Mouse (Mus musculus): ENCODE results near the gene Serhl. TPM values are rescaled to one million over a fixed set of nuclear protein-coding genes. Genes with fewer than 3 reads are reported as not detected.

Serhl gene
- polyA plus RNA-seq, 1 experiment from 2014 or later = 45.6 TPM

GRCm38 (mm10) chr15:83156929-83157666, 67.8 kb downstream of the Serhl start:
- ATAC-seq (ENCODE audit: insufficient number of reproducible peaks, low FRiP score, low TSS enrichment, low read depth) = no peak
- Histone ChIP-seq H3K27me3 (ENCODE audit: control insufficient read depth, insufficient read depth, low read length) (no peaks in the 10 kb centered on the region), H3K36me3 (ENCODE audit: control insufficient read depth, insufficient read depth, low read length) (peaks cover 17% of the 10 kb centered on the region; the same call in 1 of the 2 replicates), H3K9ac (ENCODE audit: low read length) (no peak overlapping the region), H3K4me3 (ENCODE audit: low read depth, low read length) (no peak overlapping the region), H3K4me1 (ENCODE audit: control insufficient read depth, insufficient read depth, low read length) (no peaks in the 10 kb centered on the region), H3K4me2 (ENCODE audit: low read depth, severe bottlenecking) (no peak overlapping the region), H3K9me3 (ENCODE audit: control insufficient read depth, low read length) (no peaks in the 10 kb centered on the region), H3K27ac (replicated peaks; ENCODE audit: low read depth, low read length) (no peak overlapping the region)
- 78% methylated on average over 11 of the region's 11 CpGs for WGBS
- peak; percentile 79 for DNase-seq (ENCODE audit: low spot score)

- Histone ChIP-seq H3K4me1 (ENCODE audit: control insufficient read depth, insufficient read depth, low read length) (no peaks in the 10 kb centered on the region), H3K27me3 (ENCODE audit: control insufficient read depth, insufficient read depth, low read length) (no peaks in the 10 kb centered on the region), H3K4me2 (ENCODE audit: low read depth, severe bottlenecking) (no peak overlapping the region), H3K9me3 (ENCODE audit: control insufficient read depth, low read length) (no peaks in the 10 kb centered on the region), H3K9ac (ENCODE audit: low read length) (no peak overlapping the region), H3K27ac (replicated peaks; ENCODE audit: low read depth, low read length) (no peak overlapping the region), H3K36me3 (ENCODE audit: control insufficient read depth, insufficient read depth, low read length) (peaks cover 17% of the 10 kb centered on the region; the same call in 1 of the 2 replicates), H3K4me3 (ENCODE audit: low read depth, low read length) (no peak overlapping the region)
- 98% methylated on average over 6 of the region's 6 CpGs for WGBS
- no peak for DNase-seq (ENCODE audit: low spot score)
- ATAC-seq (ENCODE audit: insufficient number of reproducible peaks, low FRiP score, low TSS enrichment, low read depth) = no peak
Observed at GRCm38 (mm10) chr15:83157667-83158064, 68.4 kb downstream of the Serhl start.

- peaks cover 19% of the 10 kb centered on the region; the same call in 1 of the 2 replicates for H3K36me3 ChIP-seq (ENCODE audit: control insufficient read depth, insufficient read depth, low read length)
- no peak overlapping the region for H3K4me3 ChIP-seq (ENCODE audit: low read depth, low read length)
- no peaks in the 10 kb centered on the region for H3K4me1 ChIP-seq (ENCODE audit: control insufficient read depth, insufficient read depth, low read length)
- ATAC-seq (ENCODE audit: insufficient number of reproducible peaks, low FRiP score, low TSS enrichment, low read depth) (no peak), DNase-seq (ENCODE audit: low spot score) (no peak)
- no peak overlapping the region for H3K9ac ChIP-seq (ENCODE audit: low read length)
- no peaks in the 10 kb centered on the region for H3K9me3 ChIP-seq (ENCODE audit: control insufficient read depth, low read length)
- H3K27ac ChIP-seq (replicated peaks; ENCODE audit: low read depth, low read length) = no peak overlapping the region
- WGBS = 94% methylated on average over 7 of the region's 7 CpGs
- no peaks in the 10 kb centered on the region for H3K27me3 ChIP-seq (ENCODE audit: control insufficient read depth, insufficient read depth, low read length)
- H3K4me2 ChIP-seq (ENCODE audit: low read depth, severe bottlenecking) = no peak overlapping the region
Observed at GRCm38 (mm10) chr15:83158587-83159160, 69.4 kb downstream of the Serhl start.

GRCm38 (mm10) chr15:83159823-83160222, 70.5 kb downstream of the Serhl start:
- no peak for ATAC-seq (ENCODE audit: insufficient number of reproducible peaks, low FRiP score, low TSS enrichment, low read depth)
- H3K9ac ChIP-seq (ENCODE audit: low read length) = no peak overlapping the region

DNA sequence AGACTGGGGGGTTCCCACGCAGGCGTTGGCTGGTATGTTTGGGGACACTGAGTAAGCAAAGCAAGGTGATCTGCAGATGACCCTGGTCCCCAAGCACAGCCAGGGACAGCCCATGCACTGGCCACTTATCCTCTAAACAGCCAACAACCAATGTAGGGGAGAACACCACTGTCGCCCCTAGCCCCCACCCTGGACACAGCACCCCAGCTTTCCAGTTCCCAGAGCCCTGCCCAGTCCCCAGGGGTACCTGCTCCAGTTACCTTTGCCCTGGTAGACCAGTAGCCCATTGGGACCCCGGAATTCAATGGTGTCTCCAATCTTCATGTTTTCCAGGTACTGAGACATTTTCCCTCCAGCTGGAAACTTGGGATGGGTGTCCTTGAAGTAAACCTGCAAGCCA, 71.3 kb downstream of the Serhl start:
- Histone ChIP-seq H3K9me3 (ENCODE audit: control insufficient read depth, low read length) (no peaks in the 10 kb centered on the region), H3K27ac (replicated peaks; ENCODE audit: low read depth, low read length) (no peak overlapping the region), H3K4me3 (ENCODE audit: low read depth, low read length) (no peak overlapping the region), H3K27me3 (ENCODE audit: control insufficient read depth, insufficient read depth, low read length) (no peaks in the 10 kb centered on the region), H3K4me2 (ENCODE audit: low read depth, severe bottlenecking) (no peak overlapping the region), H3K9ac (ENCODE audit: low read length) (no peak overlapping the region), H3K36me3 (ENCODE audit: control insufficient read depth, insufficient read depth, low read length) (peaks cover 19% of the 10 kb centered on the region; the same call in 1 of the 2 replicates), H3K4me1 (ENCODE audit: control insufficient read depth, insufficient read depth, low read length) (no peaks in the 10 kb centered on the region)
- 90% methylated on average over 4 of the region's 4 CpGs for WGBS
- no peak for ATAC-seq (ENCODE audit: insufficient number of reproducible peaks, low FRiP score, low TSS enrichment, low read depth)
- no peak for DNase-seq (ENCODE audit: low spot score)

More at GRCm38 (mm10) chr15:83159823-83160222, 70.5 kb downstream of the Serhl start:
- Histone ChIP-seq H3K27ac (replicated peaks; ENCODE audit: low read depth, low read length) (no peak overlapping the region), H3K4me1 (ENCODE audit: control insufficient read depth, insufficient read depth, low read length) (no peaks in the 10 kb centered on the region), H3K27me3 (ENCODE audit: control insufficient read depth, insufficient read depth, low read length) (no peaks in the 10 kb centered on the region), H3K4me2 (ENCODE audit: low read depth, severe bottlenecking) (no peak overlapping the region), H3K9me3 (ENCODE audit: control insufficient read depth, low read length) (no peaks in the 10 kb centered on the region), H3K4me3 (ENCODE audit: low read depth, low read length) (no peak overlapping the region), H3K36me3 (ENCODE audit: control insufficient read depth, insufficient read depth, low read length) (peaks cover 19% of the 10 kb centered on the region; the same call in 1 of the 2 replicates)
- DNase-seq (ENCODE audit: low spot score) = no peak
- 98% methylated on average over 9 of the region's 9 CpGs for WGBS

DNA sequence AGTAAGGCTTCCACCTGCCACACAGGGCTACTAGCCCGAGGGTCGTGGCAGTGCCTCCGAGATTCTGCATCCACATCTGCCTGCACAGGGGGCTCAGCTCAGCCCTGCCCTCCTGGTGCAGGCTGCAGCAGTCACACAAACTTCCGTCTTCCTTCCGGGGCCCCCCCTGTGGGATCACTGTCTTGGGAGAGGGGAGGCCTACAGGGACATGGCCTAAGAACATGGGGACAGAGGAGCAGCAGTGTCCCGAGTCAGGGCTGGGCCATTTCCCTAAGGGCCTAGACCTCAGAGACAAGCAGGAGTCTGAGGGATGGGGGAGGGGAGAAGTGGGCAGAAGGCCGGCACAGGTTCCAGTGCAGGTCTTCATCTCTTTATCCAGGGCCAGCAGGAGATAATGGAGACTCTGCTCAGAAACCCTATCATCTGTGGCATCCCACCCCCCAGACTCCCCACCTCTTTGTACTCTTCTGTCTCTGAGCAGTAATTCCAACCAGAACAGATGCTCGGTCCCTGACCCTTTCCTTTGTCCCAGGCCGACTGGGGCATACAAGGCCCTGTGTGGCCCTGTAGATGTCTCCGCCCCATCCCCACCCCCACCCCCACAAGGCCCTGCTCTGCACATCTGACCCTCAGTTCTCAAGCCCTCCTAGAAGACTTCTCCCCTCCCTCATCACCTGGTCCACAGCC, 71.9 kb downstream of the Serhl start:
- Histone ChIP-seq H3K27me3 (ENCODE audit: control insufficient read depth, insufficient read depth, low read length) (no peaks in the 10 kb centered on the region), H3K27ac (replicated peaks; ENCODE audit: low read depth, low read length) (no peak overlapping the region), H3K4me1 (ENCODE audit: control insufficient read depth, insufficient read depth, low read length) (no peaks in the 10 kb centered on the region), H3K36me3 (ENCODE audit: control insufficient read depth, insufficient read depth, low read length) (peaks cover 22% of the 10 kb centered on the region; the same call in 1 of the 2 replicates), H3K4me2 (ENCODE audit: low read depth, severe bottlenecking) (no peak overlapping the region), H3K9me3 (ENCODE audit: control insufficient read depth, low read length) (no peaks in the 10 kb centered on the region), H3K9ac (ENCODE audit: low read length) (no peak overlapping the region), H3K4me3 (ENCODE audit: low read depth, low read length) (no peak overlapping the region)
- ATAC-seq (ENCODE audit: insufficient number of reproducible peaks, low FRiP score, low TSS enrichment, low read depth) (no peak), DNase-seq (ENCODE audit: low spot score) (no peak)
- 65% methylated on average over 10 of the region's 10 CpGs for WGBS

DNA sequence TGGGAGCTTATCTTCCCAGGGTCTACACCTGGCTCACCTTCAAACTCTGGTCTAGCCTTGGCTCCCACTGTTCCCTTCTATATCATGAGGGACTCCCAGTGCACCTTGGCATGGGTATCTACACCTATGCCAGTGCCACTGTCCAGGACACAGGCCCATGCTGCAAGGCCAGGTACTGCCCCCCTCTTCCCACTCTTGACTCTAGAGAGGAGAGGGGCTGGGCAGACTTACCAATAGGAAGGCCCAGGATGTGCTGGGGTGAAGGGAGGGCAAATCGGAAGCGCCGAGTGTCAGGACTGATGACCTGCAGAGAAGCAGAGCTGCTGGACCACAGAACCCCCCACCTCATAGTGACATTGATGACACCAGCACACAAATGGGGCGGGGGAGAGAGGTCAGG, 72.7 kb downstream of the Serhl start:
- ATAC-seq (ENCODE audit: insufficient number of reproducible peaks, low FRiP score, low TSS enrichment, low read depth) = no peak
- Histone ChIP-seq H3K36me3 (ENCODE audit: control insufficient read depth, insufficient read depth, low read length) (peaks cover 22% of the 10 kb centered on the region; the same call in 1 of the 2 replicates), H3K4me2 (ENCODE audit: low read depth, severe bottlenecking) (no peak overlapping the region), H3K9ac (ENCODE audit: low read length) (no peak overlapping the region), H3K4me1 (ENCODE audit: control insufficient read depth, insufficient read depth, low read length) (no peaks in the 10 kb centered on the region), H3K27me3 (ENCODE audit: control insufficient read depth, insufficient read depth, low read length) (no peaks in the 10 kb centered on the region), H3K27ac (replicated peaks; ENCODE audit: low read depth, low read length) (no peak overlapping the region), H3K4me3 (ENCODE audit: low read depth, low read length) (no peak overlapping the region), H3K9me3 (ENCODE audit: control insufficient read depth, low read length) (no peaks in the 10 kb centered on the region)
- 91% methylated on average over 4 of the region's 4 CpGs for WGBS
- no peak for DNase-seq (ENCODE audit: low spot score)

DNA sequence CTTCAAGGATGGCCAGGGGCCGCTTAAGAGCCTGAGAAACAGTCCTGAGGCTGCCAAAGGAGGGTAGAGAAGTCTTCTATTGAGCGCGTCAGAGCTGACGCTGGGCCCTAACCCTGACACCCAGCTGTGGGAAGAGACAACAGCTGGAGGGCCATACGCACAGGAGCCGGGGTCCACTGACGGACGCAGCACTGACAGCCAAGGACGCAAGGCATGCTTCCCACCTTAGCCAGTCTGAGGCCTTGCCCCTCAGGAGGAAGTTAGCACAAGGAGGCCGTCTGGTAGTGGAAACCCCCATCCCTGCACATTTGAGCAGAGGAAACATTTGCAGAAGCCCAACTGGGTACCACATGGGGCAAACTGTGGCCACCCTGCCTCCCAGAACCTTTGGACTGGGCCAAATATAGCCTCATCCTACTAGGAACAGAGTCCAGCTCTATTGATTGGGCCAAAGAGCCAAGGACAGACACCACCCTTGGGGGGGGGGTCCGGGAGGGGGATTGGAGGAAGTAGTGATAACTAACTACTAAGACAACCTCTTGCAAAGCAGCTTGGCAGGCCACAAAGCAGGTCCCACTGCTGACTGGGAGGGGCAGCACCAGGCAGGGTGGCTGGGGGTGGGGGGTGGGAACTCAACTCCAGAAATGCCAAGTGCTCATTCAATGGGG, 73.6 kb downstream of the Serhl start:
- no peaks in the 10 kb centered on the region for H3K4me1 ChIP-seq (ENCODE audit: control insufficient read depth, insufficient read depth, low read length)
- no peak overlapping the region for H3K27ac ChIP-seq (replicated peaks; ENCODE audit: low read depth, low read length)
- peaks cover 22% of the 10 kb centered on the region; the same call in 1 of the 2 replicates for H3K36me3 ChIP-seq (ENCODE audit: control insufficient read depth, insufficient read depth, low read length)
- no peak overlapping the region for H3K4me3 ChIP-seq (ENCODE audit: low read depth, low read length)
- no peak for DNase-seq (ENCODE audit: low spot score)
- no peak overlapping the region for H3K4me2 ChIP-seq (ENCODE audit: low read depth, severe bottlenecking)
- no peak for ATAC-seq (ENCODE audit: insufficient number of reproducible peaks, low FRiP score, low TSS enrichment, low read depth)
- no peak overlapping the region for H3K9ac ChIP-seq (ENCODE audit: low read length)
- WGBS = 92% methylated on average over 11 of the region's 11 CpGs
- no peaks in the 10 kb centered on the region for H3K27me3 ChIP-seq (ENCODE audit: control insufficient read depth, insufficient read depth, low read length)
- no peaks in the 10 kb centered on the region for H3K9me3 ChIP-seq (ENCODE audit: control insufficient read depth, low read length)

Measured in limb, embryonic 11.5 days (tissue).